Mouse (Mus musculus) cerebellum, adult 9-11 months (tissue): ENCODE results near the gene B3gnt8.

Source experiments
- DNase-seq: peaks from one replicate; pipeline ENCODE4 v3.0.0; 2022

The B3gnt8 gene

GRCm38 (mm10) chr7:25666381-25666780 lies 39.9 kb downstream of the B3gnt8 start:
- DNase-seq: no peak

DNA sequence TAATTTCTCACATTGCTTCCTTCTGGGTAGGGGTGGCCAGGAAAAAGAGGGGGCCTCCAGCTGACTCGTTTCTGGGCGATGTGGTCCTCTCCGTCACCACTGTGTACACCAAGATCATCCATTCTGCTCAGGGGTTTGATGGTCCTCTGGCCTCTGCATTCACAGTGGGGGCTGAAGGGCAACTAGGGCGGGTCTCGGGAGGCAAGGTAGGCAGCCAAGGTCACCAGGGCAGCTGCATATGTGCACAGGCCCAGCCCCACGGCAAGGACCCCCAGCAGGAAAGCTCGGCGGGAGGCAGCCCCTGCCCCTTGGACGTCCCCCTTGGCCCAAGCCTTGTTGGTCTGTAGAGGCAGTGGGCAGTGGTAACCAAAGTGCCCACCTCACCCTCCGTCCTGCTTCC lies 42.7 kb downstream of the B3gnt8 start:
- no peak for DNase-seq

- no peak for DNase-seq
These were observed 43.2 kb downstream of the B3gnt8 start for GRCm38 (mm10) chr7:25669631-25670030.

DNA sequence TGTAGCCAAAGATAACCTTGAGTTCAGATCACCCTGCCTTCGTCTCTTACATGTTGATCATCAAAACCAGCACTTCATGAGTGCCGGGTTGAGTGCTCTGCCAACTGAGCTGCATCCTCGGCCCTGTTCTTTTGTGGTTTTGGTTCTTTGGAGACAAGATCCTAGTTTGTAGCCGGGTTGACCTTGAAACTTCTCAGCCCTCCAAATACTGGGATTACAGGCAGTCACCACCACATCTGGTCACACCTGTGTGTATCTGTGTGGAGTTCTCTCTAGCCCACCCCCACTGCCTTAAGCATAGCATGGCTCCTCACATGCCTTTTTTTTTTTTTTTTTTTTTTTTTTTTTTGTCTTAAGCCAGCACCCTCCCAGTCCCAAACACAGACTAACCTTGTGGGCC lies 43.6 kb downstream of the B3gnt8 start:
- DNase-seq: no peak

DNA sequence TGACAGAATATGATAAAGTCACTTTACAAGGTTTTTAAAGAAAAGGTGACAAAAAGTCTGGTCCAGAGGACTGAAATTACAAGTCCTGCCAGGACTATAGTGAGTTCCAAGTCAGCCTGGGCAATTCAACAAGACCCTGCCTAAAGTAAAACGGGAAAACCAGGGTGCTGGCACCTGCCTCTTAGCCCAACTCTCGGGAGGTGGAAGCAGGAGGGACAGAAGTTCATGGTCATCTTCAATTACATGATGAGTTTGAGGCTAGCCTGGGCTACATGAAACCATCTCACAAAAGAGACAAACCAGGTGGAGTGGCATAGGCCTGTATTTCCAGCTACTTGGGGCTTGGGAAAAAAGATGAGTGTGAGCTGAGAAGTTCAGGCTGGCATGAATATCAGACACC lies 45.2 kb downstream of the B3gnt8 start:
- no peak for DNase-seq

DNA sequence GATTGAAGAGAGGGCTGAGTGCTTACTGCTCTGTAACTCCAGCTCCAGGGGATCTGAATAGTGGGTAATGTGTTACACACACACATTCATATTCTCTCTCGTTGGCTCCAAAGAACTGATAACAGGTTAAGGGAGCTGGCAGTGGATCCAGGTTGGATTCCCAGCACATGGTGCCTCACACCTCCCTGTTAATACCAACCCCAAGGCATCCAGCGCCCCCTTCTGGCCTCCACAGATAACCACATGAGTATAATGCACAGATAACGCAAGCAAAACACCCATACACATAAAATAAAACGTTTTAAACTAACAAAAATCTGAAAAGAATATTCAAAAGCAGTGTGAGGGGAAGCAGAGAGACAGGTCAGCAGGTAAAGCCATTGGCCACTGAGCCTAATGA lies 46.0 kb downstream of the B3gnt8 start:
- DNase-seq: no peak

GRCm38 (mm10) chr7:25674297-25674696 lies 47.8 kb downstream of the B3gnt8 start:
- no peak for DNase-seq

GRCm38 (mm10) chr7:25674719-25675300 lies 48.4 kb downstream of the B3gnt8 start, which contains the start of gene Tmem91:
Gene Tmem91 (minus strand): TSS chr7:25675166.
- DNase-seq: no peak

GRCm38 (mm10) chr7:25675405-25675804 lies 49.0 kb downstream of the B3gnt8 start:
- DNase-seq: peak; percentile 58

DNA sequence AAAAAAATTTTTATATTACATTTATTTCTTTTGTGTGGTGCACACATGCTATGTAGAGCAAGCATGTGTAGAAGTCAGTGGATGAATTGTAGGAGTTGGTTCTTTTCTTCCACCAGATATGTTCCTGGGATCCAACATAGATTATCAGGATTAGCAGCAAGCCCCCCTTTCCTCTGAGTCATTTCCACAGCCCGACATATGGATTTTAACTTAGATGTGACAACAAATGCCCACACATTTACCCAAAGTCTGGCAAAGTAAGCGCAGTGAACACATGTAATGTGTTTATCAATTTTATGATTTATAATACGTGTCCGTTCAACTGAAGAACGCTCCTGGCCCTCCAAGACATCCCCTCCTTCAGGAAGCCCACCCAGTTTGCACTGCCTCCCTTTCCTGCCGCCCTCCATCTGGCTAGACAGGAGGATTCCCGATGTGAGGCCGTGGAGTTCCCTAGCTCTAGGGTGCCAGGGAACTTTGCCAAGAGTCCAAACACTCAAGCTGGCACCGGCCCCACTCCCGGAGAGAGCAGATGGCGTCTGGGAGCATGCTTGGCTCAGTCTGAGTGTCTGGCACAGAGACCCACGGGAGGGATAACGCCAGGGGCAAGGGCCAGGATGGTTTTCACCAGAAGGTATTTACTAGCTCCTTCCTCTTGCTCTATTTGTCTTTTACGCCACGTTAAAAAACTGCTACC lies 49.8 kb downstream of the B3gnt8 start:
- peak; percentile 98 for DNase-seq

GRCm38 (mm10) chr7:25677013-25677412 lies 50.6 kb downstream of the B3gnt8 start:
- DNase-seq: peak; percentile 51

DNA sequence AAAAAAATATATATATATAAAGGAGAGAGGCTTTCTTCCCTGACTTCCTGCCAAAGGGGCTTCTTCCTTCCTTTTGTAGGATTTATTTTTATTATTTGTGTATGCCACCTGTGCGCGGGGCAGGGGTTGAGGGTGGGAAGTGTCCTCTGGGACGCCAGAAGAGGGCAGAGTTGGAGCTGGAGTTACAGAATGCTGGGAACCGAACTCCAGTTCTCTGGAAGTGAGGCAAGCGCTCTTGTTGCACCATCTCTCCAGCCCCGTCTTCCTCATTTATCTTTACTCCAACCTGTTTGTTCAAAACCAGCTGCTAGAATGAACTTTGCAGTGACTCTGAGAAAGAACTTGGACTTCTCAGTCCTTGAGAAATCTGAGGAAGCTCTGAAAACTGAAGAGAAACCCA lies 53.5 kb downstream of the B3gnt8 start:
- no peak for DNase-seq

DNA sequence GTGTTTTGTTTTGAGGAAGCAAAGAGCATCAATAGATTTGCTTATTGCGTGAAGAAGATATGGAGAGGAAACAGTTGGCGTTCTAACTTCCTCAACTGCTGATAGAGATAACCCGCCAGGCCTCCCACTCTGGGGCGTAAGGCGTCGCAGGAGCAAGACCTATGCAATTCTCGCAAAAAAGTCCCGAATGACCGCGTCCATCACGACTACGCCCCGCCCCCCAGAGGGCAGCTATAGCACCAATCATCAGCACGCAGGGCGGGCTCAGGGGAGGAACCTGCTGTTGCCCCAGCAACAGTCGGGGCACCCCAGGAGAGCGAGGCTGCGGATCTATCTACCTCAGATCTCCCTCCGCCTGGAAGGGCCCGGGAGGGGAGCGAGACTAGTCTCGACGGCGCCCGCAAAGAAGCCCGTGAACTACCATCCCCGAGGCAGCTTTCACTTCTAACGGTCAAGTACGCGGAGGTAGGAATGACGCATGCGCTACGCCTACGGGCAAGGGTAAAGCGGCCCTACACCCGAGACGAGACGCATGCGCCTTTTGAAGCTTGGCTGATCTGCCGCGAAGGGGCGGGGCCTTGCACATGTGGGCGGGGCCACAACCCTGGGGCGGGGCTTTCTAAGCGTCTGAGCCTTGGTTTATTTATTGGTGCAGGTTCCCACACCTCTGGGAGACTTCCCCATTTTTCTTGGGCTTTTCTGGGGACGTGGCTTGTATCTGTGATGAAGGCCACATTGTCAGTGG lies 54.2 kb downstream of the B3gnt8 start, which contains the start of gene B9d2:
TSS of gene B9d2 (plus strand) at position 267 of the 745 bp plus-strand sequence.
- DNase-seq: peak; percentile 94

DNA sequence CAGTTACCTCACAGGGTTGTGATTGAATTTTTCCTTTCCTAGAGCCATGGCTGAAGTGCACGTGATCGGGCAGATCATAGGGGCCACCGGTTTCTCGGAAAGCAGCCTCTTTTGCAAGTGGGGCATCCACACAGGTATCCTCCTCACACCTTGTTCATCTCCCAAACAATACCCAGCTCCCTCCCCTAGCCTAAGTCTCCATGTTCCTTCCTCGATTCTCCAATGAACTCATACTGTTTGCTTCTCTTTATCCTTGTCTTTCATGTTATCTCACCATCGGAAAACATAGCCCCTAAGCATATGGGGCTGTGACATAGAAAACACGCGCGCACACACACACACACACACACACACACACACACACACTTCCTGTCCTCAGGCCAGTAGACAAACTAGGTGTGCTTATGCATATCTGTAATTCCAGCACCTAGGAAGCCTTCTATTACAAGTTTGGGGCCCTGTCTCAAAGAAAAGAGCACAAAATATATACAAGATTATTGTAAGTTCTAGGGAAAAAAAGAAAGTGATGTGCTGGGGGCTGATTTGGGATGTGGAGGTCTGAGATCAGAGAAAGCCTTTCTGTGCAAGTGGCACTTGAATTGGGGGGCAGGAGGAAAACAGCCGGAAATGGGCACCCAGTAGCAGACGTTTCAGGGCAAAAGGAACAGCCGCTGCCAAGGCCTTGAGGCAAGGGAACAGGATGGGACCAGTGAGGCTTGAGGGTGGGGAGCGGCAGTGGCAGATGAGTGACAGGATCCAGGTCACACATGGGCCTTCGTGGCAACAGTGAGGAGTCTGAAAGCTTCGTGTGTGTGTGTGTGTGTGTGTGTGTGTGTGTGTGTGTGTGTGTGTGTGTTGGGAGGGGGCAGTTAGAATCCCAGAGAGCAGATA lies 55.1 kb downstream of the B3gnt8 start:
- DNase-seq: peak; percentile 46

- no peak for DNase-seq
These were observed 57.2 kb downstream of the B3gnt8 start for GRCm38 (mm10) chr7:25683474-25684180.

DNA sequence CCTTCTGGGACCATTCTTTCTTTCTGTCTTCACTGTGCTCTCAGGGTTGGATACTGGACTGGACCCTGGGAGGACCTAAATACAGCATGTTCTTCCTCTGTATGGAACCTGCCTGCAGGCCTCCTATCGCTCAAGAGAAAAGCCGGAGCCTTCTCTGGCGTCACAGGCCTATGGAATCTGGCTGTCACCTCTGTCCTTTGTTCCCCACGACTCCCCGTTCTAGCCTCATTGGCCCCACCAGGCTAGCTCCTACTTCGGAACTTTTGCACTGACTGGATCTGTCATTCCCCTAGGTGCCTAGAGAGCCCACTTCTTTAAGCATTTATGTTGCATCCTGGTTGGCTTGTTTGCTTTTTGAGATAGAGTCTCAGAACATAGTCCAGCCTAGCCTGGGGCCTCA lies 58.2 kb downstream of the B3gnt8 start:
- no peak for DNase-seq
